Mouse (Mus musculus): ENCODE measurements around the gene Prkcb.

The Prkcb gene

DNA sequence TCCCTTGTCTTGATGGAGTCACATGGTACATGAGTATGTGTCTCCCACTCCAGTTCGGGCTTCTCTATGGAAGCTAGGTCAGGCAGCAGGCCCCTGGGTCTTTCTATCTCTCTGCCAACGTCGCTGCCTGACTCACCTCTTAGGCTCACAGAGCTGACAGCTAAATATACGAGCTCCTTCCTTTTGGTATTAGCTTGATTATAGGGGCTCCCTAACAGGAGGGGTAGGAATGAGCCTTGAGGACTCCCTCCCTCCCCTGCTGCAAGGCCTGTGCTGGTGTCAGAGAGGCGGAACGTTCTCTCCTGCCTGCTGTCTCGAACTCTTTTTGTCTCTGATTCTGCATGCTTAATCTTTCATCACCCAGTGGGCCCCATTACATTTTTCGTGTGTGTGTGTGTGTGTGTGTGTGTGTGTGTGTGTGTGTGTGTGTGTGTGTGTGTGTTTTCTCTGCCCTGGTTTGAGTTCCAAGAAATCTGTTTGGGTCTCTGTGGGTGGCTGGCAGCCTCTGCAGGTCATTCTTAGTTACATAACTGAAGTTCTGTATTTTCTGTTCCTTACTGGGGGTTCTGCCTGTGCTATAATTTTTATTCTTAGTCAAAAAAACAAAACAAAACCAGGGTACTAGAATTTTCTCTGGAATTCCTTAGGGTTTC lies 33.6 kb downstream of the Prkcb start:
- no peak for DNase-seq (ENCODE audit: low spot score)

DNA sequence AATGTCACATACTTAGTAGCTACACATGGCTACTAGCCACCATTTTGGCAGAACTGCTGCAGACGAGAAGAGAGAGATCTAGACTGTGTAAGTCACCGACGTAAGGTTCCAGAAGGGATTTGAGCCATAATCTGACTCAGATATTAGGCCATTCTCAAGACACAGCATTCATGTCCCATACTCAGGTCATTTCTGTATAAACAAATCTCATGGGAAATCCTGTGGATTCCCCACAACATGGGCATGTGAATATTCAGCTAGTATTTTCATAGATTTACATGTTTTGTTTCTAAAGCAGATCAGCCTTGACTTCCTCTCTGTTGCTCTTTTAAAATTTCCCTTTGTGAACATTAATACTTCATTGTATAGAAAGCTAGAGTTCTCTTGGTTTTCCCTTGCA lies 39.4 kb downstream of the Prkcb start:
- no peak for DNase-seq (ENCODE audit: low spot score)

DNA sequence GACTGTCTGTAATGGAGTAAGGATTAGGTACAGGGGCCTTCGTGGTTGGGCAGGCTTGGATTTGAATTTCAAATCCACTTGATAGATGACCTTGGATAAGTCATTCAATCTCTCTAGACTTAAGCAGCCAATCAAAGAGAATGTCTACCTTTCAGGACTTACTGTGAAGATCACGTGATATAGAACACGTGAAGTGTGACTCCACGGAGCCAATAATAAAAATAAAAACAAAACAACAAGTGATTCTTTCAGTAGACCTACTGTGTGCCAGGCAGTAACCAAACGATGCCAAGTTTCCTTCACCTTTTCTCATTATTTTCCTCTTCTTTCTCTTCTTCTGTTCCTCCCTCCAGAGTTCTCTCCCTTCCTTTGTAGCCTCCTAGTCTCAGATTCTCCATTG lies 39.9 kb downstream of the Prkcb start:
- DNase-seq (ENCODE audit: low spot score), result no peak

DNA sequence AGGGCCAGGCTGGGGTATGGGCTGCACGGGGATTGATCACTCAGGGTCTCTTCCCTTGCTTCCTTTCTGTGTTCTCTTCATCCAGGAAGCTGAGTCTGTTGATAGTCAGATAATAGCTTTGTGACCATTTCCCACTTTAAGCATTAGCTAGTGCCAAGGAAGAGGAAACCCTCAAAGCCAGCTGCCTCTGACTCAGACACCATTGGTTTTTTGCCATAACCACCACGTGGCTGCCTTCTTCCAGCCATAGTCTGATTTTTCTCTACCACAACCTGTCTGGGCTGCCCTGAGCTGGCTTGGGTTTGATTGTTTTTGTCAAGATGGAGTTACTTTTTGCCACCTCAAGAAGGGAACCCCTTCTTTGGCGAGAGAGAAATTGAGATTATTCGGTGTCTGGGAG lies 41.0 kb downstream of the Prkcb start:
- DNase-seq (ENCODE audit: low spot score), result no peak

DNA sequence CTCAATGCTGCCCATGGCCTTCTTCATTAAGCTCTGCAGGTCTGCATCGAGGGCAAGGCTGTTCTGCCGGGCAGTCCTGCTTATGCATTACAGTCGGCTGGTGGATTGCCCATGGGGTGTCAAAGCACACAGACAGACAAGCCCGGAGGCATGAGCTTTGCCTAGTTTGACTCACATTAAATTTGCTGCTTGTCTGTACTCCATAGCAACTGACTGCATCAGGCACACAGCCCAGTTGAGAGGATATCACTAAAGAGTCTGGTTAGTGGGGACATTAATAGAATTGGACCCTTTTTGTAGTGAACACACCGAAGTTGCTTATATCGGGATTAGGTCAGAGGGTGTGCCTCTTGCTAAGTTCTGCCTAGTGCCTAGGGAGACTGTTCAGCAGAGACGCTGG lies 45.1 kb downstream of the Prkcb start:
- DNase-seq (ENCODE audit: low spot score), result no peak

DNA sequence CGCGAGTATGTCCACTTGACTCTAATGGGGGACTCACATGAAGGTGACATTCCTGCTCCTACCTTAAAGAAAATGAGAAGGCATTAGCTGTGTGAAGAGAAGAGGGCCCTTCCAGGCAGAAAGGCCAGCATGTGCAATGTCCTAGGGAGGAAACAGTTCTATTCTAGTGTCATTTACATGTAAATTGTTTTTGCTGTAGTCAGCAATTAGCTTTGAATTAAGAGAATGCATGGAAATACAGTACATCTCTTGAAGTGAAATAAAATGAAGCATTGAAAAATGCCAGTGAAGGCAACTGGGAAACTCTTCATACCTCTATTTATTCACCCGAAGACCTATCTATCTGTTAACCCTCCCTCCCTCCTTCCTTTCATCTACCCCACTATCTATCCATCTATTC lies 48.8 kb downstream of the Prkcb start:
- DNase-seq (ENCODE audit: low spot score), result no peak

DNA sequence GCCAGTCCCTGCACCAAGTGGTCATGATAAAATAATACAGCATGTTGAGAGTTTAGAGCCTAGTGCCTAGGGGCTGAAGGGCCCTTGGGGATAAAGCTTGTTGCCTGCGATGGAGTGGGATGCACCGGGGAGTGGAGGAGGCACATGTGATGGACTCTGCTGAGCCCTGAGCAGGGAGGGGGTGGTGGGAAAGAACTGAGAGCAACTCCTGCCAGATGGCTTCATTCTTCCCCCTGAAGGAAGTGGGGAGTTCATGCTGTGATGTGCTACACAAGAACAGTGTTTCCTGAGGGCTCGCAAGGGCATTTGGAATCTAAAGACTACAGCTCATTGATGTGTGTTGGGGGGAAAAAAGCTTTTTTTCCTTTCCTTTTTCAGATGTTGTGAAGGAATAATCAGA lies 49.5 kb downstream of the Prkcb start:
- DNase-seq (ENCODE audit: low spot score), result no peak

DNA sequence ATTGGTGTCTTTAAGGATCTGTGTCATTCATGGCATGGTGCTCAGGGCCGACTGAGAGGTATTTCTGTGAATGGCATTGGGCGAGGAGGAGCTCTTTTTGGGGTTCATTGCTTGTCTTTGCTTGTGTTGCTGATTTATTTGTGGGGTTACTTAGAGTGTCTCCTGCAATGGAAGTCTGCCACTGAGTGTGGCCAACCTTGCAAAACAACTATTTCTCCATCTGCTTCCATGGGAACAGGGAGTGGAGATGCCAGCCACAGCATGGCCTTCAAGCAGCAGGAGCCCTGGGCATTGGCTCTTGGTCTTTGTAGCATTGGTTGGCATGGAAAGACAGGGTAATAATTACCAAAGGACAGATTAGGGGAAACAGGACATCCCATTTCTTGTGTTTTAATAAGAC lies 50.9 kb downstream of the Prkcb start:
- no peak for DNase-seq (ENCODE audit: low spot score)

DNA sequence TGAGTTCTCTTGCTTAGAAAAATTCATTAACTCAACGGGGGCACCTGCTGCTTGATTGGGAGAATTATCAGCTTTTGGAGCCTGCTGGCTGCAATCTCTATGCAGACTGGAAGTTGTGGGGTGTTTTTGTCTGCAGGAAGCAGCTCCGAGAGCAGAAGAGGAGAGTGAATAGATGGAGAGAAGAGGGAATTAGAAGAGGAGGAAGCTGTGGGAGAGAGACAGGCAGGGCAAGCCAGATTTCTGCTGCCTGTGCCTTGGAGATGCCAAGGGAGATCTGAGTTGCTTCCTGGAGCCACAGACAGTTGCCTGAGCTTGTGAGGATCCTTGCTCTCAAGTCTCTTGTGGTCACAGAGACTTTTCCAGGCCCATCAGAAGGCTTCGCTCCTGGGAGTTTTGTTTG lies 53.3 kb downstream of the Prkcb start:
- DNase-seq (ENCODE audit: low spot score), result no peak

DNA sequence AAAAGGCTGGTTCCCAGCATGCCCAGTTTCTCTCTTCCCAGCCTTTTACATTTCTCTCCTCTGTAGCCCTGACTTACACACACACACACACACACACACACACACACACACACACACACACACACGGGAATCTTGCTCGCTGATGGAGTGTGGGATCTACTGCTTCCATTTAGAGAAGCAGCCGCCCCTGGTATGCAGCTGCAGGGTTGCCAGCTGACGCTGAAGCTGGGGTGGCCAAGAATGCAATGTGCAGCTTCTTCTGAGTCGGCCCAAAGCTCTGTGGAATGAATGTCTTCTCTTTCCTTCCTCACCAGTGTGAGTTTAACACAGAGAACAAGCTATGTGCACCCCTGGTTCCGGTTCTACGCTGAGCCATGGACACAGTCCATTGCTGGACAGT lies 56.1 kb downstream of the Prkcb start:
- no peak for DNase-seq (ENCODE audit: low spot score)

DNA sequence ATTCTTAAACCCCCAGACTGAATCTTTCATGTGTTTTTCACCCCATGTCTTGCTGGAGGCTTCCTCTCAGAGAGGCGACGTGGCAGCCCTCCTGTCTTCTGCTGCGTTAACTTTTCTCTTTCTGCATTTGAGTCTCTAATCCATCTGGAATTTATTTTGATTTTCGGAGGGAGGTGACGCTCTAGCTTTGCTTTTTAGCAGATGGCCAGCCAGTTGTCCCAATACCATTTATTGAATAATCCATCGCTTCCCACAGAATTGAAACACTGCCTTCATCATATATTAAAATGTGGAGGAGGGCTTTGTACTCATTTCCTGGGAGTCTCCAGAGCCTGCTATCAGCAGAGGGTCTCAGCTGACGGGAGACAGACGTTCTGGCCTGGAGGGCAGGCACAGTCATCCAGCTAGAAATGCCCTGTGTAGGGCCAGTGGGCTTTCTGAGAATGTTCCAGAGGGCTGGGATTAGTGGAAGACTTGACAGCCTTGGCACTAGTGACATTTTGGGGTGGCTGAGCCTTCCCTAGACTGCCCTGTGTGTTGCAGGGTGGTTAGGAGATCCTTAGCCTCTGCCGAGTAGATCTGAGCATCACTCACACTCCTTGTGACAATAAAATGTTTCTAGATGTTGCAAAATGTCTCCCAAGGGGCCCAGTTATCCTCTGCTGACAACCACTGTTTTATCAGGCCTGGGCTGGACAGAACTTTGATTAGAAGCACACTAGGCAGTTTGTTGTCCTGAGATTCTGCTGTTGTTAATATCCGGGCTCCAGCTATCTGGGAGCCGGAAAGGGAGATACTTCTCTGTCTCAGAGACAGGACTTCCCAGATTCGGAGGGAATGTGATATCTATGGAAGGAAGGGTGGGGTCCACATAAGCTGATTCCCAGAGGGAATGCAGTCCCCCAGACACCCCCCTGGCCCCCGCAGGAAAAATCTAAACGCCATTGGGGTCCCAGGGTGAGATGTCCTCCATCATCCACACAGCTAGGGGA lies 58.0 kb downstream of the Prkcb start:
- DNase-seq (ENCODE audit: low spot score), result no peak

DNA sequence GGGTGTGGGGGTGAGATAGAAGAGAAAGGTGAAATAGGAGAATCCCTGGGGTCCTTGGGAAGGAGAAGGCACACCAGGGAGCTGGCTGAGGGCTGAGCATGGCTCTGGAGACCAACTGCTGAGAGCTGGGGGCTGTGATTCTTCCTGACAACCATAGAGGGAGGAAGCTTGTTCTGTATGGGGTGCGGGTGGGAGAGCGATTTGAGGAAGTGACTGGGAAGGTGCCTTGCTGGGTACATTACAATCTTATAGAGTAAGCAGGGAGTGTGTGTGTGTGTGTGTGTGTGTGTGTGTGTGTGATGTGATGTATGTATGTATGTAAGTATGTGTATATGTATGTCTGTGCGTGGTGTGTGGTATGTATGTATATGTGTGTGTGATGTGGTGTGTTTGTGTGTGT lies 58.9 kb downstream of the Prkcb start:
- DNase-seq (ENCODE audit: low spot score), result no peak

DNA sequence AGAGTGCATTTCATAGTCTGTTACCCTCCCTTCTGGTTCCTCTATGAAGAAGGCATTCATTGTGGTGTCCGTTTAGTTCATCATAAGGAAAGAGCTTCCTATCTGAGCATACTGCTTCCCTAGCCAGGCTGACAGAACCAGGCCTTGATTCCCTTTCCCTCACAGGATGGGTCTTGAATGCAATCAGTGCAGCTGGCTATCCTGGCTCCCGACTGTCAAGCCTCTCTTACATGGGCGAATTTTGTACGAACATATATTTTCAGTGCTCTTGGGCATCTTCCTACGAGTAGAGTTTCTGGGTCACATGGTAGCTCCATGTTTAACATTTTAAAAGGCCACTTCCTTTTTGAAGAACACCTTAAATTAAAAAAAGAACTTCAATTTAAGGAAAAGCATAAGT lies 61.4 kb downstream of the Prkcb start:
- no peak for DNase-seq (ENCODE audit: low spot score)

DNA sequence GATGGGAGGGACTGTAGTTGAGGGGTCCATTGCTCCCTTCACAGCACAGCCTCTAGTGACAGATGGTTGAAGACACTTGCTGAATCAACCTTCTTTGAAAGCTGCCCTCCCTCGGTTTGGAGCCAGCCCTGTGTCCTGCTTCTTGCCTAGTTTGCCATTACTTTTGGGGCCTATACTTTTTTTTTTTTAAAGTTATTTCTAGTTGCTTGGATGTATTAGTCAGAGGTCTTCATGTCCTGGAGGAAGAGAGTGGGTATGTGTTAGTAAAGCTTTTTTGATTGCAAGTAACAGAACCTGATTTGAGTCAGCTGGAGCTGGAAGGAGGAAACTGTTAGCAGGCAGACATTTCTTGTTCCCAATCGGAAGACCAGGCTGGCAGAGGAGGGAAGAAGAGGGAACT lies 62.2 kb downstream of the Prkcb start:
- no peak for DNase-seq (ENCODE audit: low spot score)

DNA sequence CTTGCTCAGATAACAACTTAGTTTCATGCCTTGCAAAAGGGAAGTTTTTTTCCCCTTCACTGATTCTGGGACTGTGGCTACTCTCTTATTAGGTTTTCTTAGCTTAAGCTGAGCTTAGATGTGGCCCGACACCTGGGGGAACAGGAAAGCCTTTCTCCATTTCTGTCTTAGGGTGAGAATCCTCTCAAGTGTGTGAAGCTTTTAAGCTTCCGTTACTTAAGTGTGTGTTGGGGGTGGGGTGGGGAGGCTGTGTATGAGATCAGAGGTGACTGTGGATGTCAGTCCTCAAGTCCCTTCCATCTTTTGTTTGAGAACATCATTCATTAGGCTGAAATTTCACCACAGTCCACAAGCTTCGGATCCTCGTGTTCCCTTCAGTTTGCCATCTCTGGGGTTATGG lies 63.3 kb downstream of the Prkcb start:
- no peak for DNase-seq (ENCODE audit: low spot score)

DNA sequence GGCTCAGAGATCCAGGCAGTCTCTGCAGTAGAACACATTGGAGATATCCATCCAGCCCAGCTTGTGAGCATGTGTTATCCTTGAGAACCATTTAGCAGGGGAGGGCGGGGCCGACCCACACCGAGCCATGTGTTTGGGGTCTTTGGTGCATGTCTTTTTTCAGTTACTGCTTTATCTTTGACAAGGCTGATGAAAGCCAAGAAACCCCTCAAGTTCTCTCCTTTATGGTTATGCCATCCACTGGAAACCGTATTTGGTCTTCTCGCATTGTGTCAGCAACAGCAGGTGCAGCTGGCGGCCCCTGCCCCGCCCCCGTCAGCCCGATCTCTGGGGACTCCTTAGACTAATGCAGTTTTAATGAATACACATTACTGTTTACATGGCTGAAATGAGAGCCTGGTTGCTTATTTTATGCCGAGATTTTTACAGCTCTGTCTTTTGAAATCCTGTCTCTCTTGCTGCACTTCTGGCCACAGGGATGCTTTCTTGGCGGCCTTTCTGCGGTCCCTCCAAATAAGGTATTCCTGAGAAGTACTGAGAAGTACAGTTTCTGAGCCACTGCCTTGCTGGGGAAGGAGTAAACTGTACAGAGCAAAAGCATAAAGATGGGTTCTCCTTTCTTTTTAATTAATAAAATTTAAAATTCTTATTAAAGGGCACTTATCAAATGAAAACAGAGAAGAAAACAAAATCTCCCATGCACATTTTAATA lies 64.2 kb downstream of the Prkcb start:
- no peak for DNase-seq (ENCODE audit: low spot score)

DNA sequence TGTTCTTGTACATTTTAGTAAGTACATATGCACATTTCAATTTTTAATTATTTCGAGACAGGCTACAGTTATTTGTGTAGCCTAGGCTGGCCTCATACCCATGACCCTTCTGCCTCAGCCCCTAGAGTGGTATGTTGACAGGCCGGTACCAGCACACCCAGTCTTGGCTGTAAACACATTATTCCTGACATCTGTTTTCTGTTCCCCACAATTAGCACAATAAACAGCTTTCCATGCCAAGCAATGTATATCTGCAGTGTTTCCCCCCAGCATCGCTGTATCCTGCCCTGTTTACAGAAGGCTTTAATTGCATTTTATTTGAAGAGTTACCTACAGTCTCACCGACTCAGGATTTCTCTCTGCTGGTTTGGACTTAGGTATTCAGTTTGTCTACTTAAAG lies 64.8 kb downstream of the Prkcb start:
- DNase-seq (ENCODE audit: low spot score), result no peak

DNA sequence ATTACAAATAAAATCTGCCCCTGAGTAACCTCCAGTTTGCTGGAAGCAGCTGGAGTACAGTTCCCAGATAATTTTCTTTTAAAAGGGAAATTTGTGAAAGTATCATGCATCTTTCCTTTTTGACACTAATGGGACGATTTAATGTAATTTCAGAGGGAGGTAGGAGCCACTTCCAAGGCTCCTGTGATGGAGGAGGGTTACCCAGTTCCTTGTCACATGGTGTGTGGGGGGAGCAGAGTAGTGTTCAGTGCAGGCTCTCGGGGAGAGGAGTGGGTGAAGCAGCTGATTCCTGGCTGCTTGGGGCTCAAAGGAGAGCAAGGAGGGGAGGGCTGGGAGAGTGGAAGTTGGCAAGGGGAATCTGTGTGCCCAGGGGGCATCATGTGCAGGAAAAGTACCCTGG lies 68.4 kb downstream of the Prkcb start:
- no peak for DNase-seq (ENCODE audit: low spot score)

DNA sequence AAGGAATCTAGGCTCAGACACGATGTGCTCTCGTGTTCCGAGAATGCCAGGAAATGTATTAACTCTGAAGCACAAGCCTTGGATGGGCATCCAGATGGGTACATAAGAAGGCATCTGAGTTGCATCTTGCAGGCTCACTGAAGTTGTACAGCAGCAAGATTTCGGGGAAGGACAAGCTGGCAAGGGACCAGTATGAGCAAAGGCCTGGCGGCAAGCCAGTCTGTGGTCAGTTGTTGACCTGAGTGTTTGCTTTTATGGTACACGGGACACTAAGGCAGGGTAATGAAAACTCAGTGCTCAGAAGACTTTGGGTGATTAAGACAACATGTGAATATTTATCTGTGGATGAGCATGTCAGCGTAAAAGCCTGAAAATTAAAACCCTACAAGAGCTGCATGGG lies 69.3 kb downstream of the Prkcb start:
- DNase-seq (ENCODE audit: low spot score), result no peak

DNA sequence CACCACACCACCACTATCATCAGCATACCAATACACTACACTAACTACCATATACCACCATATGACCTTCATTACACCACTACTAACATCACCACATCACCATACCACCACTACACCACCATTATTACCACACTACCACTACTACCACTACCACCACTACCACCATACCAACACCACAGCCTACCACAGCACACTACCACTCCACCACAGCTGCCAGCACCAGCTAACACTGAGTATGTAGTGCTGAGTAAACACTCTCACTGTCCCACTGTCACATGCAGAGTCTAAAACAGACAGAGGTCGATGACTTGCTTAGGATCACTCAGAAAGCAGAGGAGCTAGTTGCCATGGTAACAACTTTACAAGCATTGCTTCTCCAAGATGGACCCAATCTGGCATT lies 78.1 kb downstream of the Prkcb start:
- DNase-seq (ENCODE audit: low spot score), result no peak

DNA sequence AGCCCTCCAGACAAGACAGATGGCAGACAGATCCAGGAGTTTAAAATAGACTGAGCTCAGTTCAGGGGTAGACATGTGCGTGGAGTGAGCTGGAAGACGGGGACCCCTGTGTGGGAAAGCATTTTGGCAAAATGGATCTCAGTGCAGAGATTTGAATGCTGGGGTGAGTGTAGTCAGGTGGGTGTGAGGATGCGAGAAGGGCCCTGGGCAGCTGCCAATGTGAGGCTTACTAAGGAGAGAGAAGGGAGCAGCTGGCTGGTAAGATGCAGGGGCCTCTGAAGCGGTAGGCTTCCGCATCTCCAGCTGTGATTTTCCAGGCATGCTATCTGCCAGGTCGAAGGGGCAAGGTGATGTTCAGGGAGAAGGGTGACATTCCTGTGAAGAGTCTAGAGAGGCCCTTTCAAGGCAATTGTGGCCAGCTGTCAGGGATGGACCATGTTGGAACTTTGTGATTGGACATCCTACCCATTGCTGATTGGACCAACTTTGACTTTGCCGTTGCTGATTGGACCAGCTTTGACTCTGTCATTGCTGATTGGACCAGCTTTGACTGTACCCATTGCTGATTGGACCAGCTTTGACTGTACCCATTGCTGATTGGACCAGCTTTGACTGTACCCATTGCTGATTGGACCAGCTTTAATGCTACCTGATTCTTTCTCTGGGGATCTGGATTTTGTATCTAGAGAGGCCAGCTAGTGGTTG lies 78.9 kb downstream of the Prkcb start:
- no peak for DNase-seq (ENCODE audit: low spot score)

DNA sequence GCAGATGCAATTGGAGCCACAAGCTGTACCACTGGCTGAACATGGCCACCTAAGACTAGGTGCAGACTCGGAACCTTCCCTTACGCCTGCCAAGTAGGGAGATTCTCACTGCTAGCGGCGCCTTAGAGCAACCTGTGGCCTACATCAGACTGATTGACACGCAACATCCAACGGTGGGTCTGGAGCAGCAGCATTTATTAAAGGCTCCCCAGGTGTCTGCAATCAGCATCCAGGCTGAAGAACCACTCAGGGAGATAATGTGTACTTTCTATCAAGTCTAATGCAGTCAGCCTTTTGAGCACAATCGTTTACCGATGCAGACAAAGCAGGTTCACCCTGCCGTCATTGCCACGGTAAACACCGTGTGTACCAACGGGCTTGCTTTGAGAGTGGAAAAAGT lies 81.9 kb downstream of the Prkcb start:
- no peak for DNase-seq (ENCODE audit: low spot score)
